Mouse (Mus musculus) liver, adult 2 months (tissue): ENCODE measurements around the gene Mgat1. TPM values are rescaled to one million over a fixed set of nuclear protein-coding genes. Genes with fewer than 3 reads are reported as not detected.

ENCODE experiments used
- DNase-seq: peaks from one replicate; pipeline ENCODE4 v3.0.0-alpha.2; 2011; ENCODE audit warnings: low read depth, low spot score; ENCODE audit errors: extremely low read depth
- H3K27ac ChIP-seq: fragments of 200-500 bp; replicated peaks from 2 replicates; pipeline ENCODE4 v1.5.1; 2012; ENCODE audit warnings: low read depth, mild to moderate bottlenecking, control low read depth, inconsistent platforms, low read length; ENCODE audit not compliant: insufficient read depth
- H3K27me3 ChIP-seq: fragments of 200-500 bp; 2 replicates; pipeline ENCODE4 v1.6.1; 2012; ENCODE audit warnings: mild to moderate bottlenecking, moderate library complexity, low read length, inconsistent platforms; ENCODE audit not compliant: control insufficient read depth, insufficient read depth
- H3K36me3 ChIP-seq: fragments of 200-500 bp; 2 replicates; pipeline ENCODE4 v1.6.1; 2012; ENCODE audit warnings: low read length, inconsistent platforms; ENCODE audit not compliant: control insufficient read depth, insufficient read depth
- H3K4me1 ChIP-seq: fragments of 200-500 bp; 2 replicates; pipeline ENCODE4 v1.6.1; 2011; ENCODE audit warnings: low read length; ENCODE audit not compliant: control insufficient read depth, insufficient read depth
- H3K4me3 ChIP-seq: fragments of 200-500 bp; 2 replicates; pipeline ENCODE4 v1.5.1; 2011; ENCODE audit warnings: low read depth, mild to moderate bottlenecking, control low read depth, low read length, moderate library complexity; ENCODE audit not compliant: insufficient read depth
- H3K79me2 ChIP-seq: fragments of 200-500 bp; 2 replicates; pipeline ENCODE4 v1.6.1; 2012; ENCODE audit warnings: inconsistent platforms, mild to moderate bottlenecking, low read length, moderate library complexity; ENCODE audit not compliant: control insufficient read depth, insufficient read depth
- H3K9ac ChIP-seq: fragments of 200-500 bp; 2 replicates; pipeline ENCODE4 v1.6.1; 2012; ENCODE audit warnings: low read depth, mild to moderate bottlenecking, control low read depth, inconsistent platforms, low read length
- CTCF ChIP-seq: fragments of 200-500 bp; IDR thresholded peaks from 2 replicates; pipeline ENCODE4 v1.5.1; 2011; ENCODE audit warnings: low read depth, low read length, control low read depth
- POLR2A ChIP-seq: fragments of 200-500 bp; IDR thresholded peaks from 2 replicates; pipeline ENCODE4 v1.6.1; 2011; ENCODE audit warnings: low read length, control low read depth; ENCODE audit not compliant: insufficient read depth; ENCODE audit errors: extremely low read depth
- WGBS: fragments of 180-500 bp; shearing (Covaris S2); methylation state at CpG from one replicate; pipeline ENCODE4 v1.1.7; 2018; 5-methylcytosine and 5-hydroxymethylcytosine counted together
- polyA plus RNA-seq: library from polyadenylated mRNA; depleted of rRNA; stranded (reverse); fragments of >200 nt; gene quantifications from 2 replicates; pipeline ENCODE4 v1.2.3, GENCODE M21; 2012
- total RNA-seq: library from RNA; depleted of rRNA; stranded (reverse); fragments of >200 nt; gene quantifications from 2 replicates; pipeline ENCODE4 v1.2.3, GENCODE M21; 2014

The Mgat1 gene
- total and polyA plus RNA-seq, 2 experiments, result 44.7 to 145 TPM

GRCm38 (mm10) chr11:49202523-49203061 is 41.4 kb upstream of the Mgat1 start:
- Histone ChIP-seq H3K79me2 (peaks cover 11% of the 10 kb centered on the region; the same call in 1 of the 2 replicates), H3K27ac (peak overlapping the region; percentile 98), H3K9ac (peak overlapping the region; percentile 89), H3K36me3 (peaks cover 3% of the 10 kb centered on the region), H3K4me3 (peak overlapping the region; percentile 65), H3K4me1 (peaks cover 5% of the 10 kb centered on the region), H3K27me3 (no peaks in the 10 kb centered on the region)
- TF ChIP-seq POLR2A (no peak), CTCF (no peak)
- 1% methylated on average over 10 of the region's 10 CpGs for WGBS
- peak; percentile 68 for DNase-seq

- peaks cover 3% of the 10 kb centered on the region for H3K36me3 ChIP-seq
- peak within 1 kb of the TSS; percentile 89 for H3K9ac ChIP-seq
- H3K4me1 ChIP-seq, result peaks cover 5% of the 10 kb centered on the region
- peak within 1 kb of the TSS; percentile 98 for H3K27ac ChIP-seq
- H3K4me3 ChIP-seq, result peak within 1 kb of the TSS; percentile 65
- DNase-seq, result peak; percentile 90
- TF ChIP-seq POLR2A (peak; percentile 65; the same call in 1 of the 2 replicates), CTCF (no peak)
- WGBS, result under 1% methylated on average over 47 of the region's 47 CpGs
- no peaks in the 10 kb centered on the region for H3K27me3 ChIP-seq
- peaks cover 11% of the 10 kb centered on the region; the same call in 1 of the 2 replicates for H3K79me2 ChIP-seq
These were observed 40.7 kb upstream of the Mgat1 start, which contains the start of gene Zfp62 for GRCm38 (mm10) chr11:49203129-49203768. Zfp62 (plus strand) TSS chr11:49203292.

DNA sequence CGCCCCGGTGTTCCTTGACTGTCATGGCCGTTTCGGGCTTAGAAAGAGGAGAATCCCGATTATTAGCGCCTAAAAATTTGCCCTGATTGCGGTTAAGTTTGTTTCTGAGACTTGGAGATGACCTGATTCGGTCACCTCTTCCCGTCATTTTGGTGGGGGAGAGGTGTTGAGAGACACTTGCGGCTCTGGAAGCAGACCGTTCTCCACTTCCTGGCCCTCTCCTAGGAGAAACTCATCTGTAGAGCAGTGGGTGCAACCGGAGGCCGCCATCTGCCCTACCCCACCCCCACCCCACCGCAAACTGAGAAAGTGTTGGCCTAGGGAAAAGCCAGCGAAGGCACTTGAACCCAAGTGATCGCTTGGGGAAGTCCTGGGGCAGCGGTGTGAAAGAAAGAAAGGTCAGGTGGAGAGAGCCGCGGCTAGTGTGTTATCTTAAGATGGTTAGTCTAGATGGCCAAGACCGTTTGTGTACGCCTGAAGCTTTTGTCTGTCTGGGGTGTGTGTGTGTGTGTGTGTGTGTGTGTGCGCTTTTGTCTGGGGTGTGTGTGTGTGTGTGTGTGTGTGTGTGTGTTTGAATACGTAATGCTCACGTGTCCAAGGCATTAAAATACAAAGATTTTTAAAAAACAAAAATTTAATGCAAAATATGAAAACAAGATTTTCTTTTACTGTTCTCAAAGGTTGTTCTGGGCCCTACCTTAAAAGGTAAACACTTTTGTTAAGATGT is 40.1 kb upstream of the Mgat1 start:
- no peak; the same call in 1 of the 2 replicates for TF ChIP-seq POLR2A
- no peak for TF ChIP-seq CTCF
- Histone ChIP-seq H3K4me1 (peaks cover 5% of the 10 kb centered on the region), H3K27me3 (no peaks in the 10 kb centered on the region), H3K4me3 (peak overlapping the region; percentile 65), H3K27ac (peak overlapping the region; percentile 98), H3K36me3 (peaks cover 3% of the 10 kb centered on the region), H3K79me2 (peaks cover 13% of the 10 kb centered on the region; the same call in 1 of the 2 replicates), H3K9ac (peak overlapping the region; percentile 89)
- no peak for DNase-seq
- WGBS, result under 1% methylated on average over 24 of the region's 24 CpGs

GRCm38 (mm10) chr11:49205080-49205590 is 38.9 kb upstream of the Mgat1 start:
- no peak for TF ChIP-seq POLR2A
- no peak for TF ChIP-seq CTCF
- Histone ChIP-seq H3K27ac (no peak overlapping the region), H3K27me3 (no peaks in the 10 kb centered on the region), H3K4me3 (no peak overlapping the region), H3K36me3 (peaks cover 3% of the 10 kb centered on the region), H3K79me2 (peaks cover 16% of the 10 kb centered on the region; the same call in 1 of the 2 replicates), H3K4me1 (peaks cover 8% of the 10 kb centered on the region), H3K9ac (no peak overlapping the region)
- WGBS, result 84% methylated on average over 6 of the region's 6 CpGs
- no peak for DNase-seq

GRCm38 (mm10) chr11:49207495-49207894 is 36.5 kb upstream of the Mgat1 start:
- no peak overlapping the region for H3K9ac ChIP-seq

More at GRCm38 (mm10) chr11:49207495-49207894, 36.5 kb upstream of the Mgat1 start:
- DNase-seq, result no peak
- TF ChIP-seq CTCF, result no peak
- TF ChIP-seq POLR2A, result no peak
- Histone ChIP-seq H3K4me3 (no peak overlapping the region), H3K79me2 (peaks cover 15% of the 10 kb centered on the region; the same call in 1 of the 2 replicates), H3K27me3 (no peaks in the 10 kb centered on the region), H3K36me3 (peaks cover 3% of the 10 kb centered on the region), H3K27ac (no peak overlapping the region), H3K4me1 (peaks cover 5% of the 10 kb centered on the region)
- 100% methylated on average over 1 of the region's 1 CpGs for WGBS
